Mouse (Mus musculus) embryo, embryonic 11.5 days (tissue): Measurements from ENCODE around the gene Atg9a.
"Not testable (repeated sequence)": the region's sequence is repeated elsewhere in the genome, so short reads cannot be mapped to it uniquely, and the experiment has no call there.

Source experiments
- DNase-seq: peaks from one replicate; pipeline ENCODE4 v3.0.0-alpha.2; 2012; ENCODE audit warnings: low read depth, low spot score

Gene Atg9a

DNA sequence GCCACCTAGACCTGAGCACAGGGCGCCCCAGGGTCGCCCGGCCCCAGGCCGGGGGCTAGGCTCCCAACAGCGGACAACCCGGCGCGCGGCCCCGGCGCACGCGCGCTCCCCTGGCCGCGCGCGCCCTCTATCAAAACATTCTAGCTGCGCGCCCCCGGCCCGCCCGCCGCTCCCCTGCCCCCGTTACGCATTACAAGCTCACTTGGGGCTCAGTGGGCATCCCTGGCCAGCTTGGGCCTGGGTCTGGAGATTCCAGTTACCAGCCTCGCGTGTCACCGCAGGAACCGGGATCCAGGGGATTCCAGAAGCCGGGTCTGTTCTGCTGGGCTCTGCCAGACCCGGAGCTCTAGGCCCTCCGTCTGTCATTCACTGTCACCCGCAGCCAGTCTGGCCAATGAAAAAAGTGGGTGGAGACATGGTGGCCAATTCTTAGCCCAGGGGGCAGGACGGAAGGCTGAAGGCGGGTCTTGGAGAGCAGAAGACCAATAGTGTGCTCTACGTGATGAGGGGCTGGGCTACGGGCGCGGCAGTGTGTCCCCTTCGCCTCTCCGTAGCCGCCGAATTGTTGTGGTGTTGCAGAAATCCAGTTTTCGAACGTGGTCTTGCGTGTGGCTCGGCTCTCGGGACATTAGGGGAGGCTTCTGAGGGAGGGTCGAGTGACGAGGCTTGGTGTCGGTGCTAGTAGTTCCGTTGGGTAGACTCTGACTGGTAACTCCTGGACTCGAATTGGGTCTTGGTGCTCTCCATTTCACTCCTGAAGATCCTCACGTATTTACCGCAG is at the start of gene Atg9a, which contains the start of gene Ankzf1:
Gene Atg9a (minus strand): TSS at position 575 of the 781 bp plus-strand sequence.
Gene Ankzf1 (plus strand): TSS at position 530 of the 781 bp plus-strand sequence.
- peak; percentile 95 for DNase-seq

- no peak for DNase-seq
Measured at GRCm38 (mm10) chr1:75239591-75239990, 47.6 kb upstream of the Atg9a start.

GRCm38 (mm10) chr1:75236117-75237050 is 44.4 kb upstream of the Atg9a start, which contains the start of gene Dnajb2:
Gene Dnajb2, plus strand, starts transcription at chr1:75236406.
- DNase-seq, result peak; percentile 56

DNA sequence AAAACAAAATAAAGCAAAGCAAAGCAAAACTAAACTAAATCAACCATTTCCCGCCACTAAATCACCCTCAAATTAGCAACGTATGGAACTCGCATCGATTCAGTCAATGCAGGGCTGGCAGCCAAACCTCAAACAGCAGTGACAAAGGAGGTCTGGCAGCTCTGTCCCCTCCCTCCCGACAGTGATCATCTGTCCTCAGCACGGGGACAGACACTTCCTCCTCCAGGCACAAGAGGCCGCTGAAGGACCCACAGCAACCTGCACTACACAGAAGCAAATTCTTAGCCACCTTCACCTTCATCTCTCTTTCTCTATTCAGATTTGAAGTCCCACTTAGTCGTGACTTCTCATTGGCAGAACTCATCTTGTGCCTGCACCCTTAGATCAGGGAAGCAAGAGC is 42.6 kb upstream of the Atg9a start:
- DNase-seq, result peak; percentile 22

GRCm38 (mm10) chr1:75232489-75232888 is 40.5 kb upstream of the Atg9a start:
- not testable (repeated sequence) for DNase-seq

DNA sequence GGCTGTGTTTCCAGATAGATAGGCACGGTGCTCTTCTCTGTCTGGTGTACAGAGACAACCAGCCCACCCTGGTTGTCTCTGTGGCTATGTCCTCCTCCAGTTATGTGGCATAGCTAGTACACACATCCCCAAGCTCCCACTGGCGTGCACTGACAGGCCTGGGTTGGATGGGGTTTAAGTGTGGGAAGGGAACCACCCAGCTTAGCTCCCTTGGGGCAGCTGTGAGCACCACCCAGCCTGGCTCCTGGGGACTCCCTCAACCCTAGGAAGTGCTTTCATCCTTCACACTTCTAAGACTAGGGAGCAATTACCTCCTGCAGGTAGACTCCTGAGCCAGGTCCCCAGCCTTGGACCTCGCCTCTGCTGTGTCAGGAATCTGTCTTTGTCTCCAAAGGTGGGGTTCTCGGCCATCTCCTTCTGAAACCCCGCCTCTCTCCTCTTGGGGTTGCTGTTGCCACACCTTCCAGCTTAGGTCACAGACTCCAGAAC is 39.7 kb upstream of the Atg9a start, which contains the start of gene A630095N17Rik:
Gene A630095N17Rik (minus strand): TSS at position 439 of the 489 bp plus-strand sequence.
- no peak for DNase-seq

DNA sequence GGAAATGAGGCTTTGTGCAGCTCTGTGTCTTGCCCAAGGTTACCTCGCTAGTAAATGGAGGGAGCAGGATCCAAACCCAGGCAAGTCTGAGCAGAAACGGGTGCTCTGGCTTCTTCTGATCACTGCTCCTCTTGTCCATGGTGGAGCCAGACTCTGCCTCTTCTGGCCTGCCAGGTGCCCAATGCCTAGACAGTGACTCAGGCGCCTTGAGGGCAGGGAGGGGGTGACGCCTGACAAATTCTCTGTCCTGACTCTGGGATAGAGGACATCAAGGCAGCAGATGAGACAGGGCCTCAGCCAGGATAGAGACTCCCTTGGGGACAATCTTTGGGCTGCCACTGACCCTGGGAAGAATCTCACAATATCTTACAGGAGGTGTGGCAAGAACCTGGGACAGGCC is 39.2 kb upstream of the Atg9a start:
- DNase-seq, result no peak

DNA sequence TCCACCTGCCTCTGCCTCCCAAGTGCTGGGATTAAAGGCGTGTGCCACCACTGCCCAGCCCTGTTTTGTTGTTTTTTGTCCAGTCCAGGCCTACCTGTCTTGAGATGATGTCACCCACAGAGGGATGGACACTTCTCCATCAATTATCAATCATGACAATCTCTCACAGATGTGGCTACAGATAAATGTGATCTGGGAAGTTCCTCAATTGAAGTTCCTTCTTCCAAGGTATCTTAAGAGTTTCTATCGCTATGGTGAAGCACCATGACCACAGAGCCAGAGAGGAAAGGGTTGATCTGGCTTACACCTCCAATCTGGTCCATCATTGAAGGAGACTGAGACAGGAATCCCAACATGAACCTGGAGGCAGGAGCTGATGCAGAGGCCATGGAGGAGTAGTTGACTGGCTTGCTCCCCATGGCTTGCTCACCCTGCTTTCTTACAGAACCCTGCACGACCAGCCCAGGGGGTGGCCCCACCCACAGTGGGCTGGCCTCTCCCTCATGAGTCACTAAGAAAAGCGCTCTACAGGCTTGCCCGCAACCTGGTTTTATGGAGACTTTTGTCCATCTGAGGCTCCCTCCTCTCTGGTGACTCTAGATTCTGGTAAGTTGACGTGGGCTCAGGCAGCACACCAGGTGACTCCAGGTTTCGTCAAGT is 38.5 kb upstream of the Atg9a start:
- DNase-seq, result no peak

GRCm38 (mm10) chr1:75229158-75229557 is 37.2 kb upstream of the Atg9a start:
- no peak for DNase-seq

GRCm38 (mm10) chr1:75227653-75228052 is 35.7 kb upstream of the Atg9a start:
- no peak for DNase-seq

- DNase-seq, result no peak
Measured at GRCm38 (mm10) chr1:75226138-75226537, 34.1 kb upstream of the Atg9a start.

GRCm38 (mm10) chr1:75225473-75225872 is 33.5 kb upstream of the Atg9a start:
- DNase-seq, result no peak

GRCm38 (mm10) chr1:75223532-75223931 is 31.5 kb upstream of the Atg9a start:
- DNase-seq, result no peak

DNA sequence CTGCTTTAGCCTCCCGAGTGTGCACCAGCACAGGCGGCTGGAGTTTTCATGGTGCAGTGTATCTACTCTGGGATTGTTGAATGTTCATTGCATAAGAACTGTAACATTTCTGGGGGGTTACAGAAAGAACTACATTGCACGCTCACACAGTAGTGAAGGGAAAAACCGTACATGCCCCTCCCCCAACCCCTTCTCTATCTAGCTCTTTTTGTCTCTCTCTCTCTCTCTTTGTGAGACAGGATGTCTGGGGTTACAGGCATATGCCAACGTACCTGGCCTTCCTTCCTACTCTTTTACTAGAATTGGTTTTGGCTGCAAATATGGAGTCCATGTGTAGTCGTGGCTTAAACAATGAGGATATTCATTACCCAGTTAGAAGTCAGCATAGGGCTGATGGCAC is 30.9 kb upstream of the Atg9a start:
- no peak for DNase-seq

- no peak for DNase-seq
Measured at GRCm38 (mm10) chr1:75221538-75221937, 29.5 kb upstream of the Atg9a start.

- no peak for DNase-seq
Measured at GRCm38 (mm10) chr1:75219531-75219930, 27.5 kb upstream of the Atg9a start, which contains the start of gene Tuba4a. Gene Tuba4a, minus strand, starts transcription at chr1:75219865.

DNA sequence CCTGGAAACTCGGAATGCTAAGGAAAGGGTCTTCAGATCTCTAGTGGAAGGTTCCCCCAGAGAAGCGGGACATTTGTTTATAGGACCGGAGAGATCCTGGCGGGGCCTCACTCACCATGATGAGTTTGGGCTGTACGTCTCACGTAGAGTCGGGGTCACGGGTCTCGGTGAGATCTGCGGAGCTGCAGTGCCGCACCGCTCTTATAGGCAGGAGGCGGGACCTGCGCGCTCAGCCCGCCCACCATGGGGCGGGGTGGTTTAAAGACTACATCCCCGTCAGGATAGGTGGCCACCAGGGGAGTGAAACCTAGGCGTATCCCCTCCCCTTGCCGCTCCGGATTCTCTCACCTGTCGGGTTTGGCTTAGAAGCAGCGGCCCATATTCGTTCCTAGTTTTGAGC is 27.1 kb upstream of the Atg9a start:
- DNase-seq, result peak; percentile 63

- DNase-seq, result no peak
Measured at GRCm38 (mm10) chr1:75218227-75219001, 26.4 kb upstream of the Atg9a start.

DNA sequence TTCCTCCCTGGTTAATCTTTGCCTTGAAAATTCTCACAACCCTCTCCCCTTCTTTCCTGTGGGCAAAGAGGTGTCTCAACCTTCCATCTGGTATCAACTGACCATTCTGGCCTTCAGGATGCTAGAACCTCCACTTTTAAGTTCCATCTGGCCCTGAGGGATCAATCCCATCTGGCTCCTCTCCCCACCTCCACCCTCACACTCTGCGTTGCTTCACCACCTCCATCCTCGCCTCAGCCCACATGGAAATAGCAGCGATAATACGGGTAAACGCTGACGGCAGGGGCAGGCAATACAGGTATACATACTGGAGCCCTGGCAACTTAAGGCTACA is 25.9 kb upstream of the Atg9a start:
- DNase-seq, result no peak

- no peak for DNase-seq
Measured at GRCm38 (mm10) chr1:75216797-75217585, 25.0 kb upstream of the Atg9a start.
